Mouse (Mus musculus): Measurements from ENCODE around the gene Polr1e.
"Not testable (repeated sequence)": the region's sequence is repeated elsewhere in the genome, so short reads cannot be mapped to it uniquely, and the experiment has no call there.

The Polr1e gene

GRCm38 (mm10) chr4:45054862-45055261 is 36.5 kb downstream of the Polr1e start:
- no peak for DNase-seq (ENCODE audit: extremely low spot score, low spot score)

- no peak for DNase-seq (ENCODE audit: extremely low spot score, low spot score)
These were observed 37.1 kb downstream of the Polr1e start for GRCm38 (mm10) chr4:45055451-45055850.

- DNase-seq (ENCODE audit: extremely low spot score, low spot score), result not testable (repeated sequence)
These were observed 45.5 kb downstream of the Polr1e start for GRCm38 (mm10) chr4:45063836-45064235.

GRCm38 (mm10) chr4:45064577-45064976 is 46.2 kb downstream of the Polr1e start:
- DNase-seq (ENCODE audit: extremely low spot score, low spot score), result no peak

- no peak for DNase-seq (ENCODE audit: extremely low spot score, low spot score)
These were observed 47.8 kb downstream of the Polr1e start for GRCm38 (mm10) chr4:45066036-45066730.

- no peak for DNase-seq (ENCODE audit: extremely low spot score, low spot score)
These were observed 49.4 kb downstream of the Polr1e start for GRCm38 (mm10) chr4:45067742-45068141.

- DNase-seq (ENCODE audit: extremely low spot score, low spot score), result no peak
These were observed 54.0 kb downstream of the Polr1e start for GRCm38 (mm10) chr4:45072261-45072973.

- no peak for DNase-seq (ENCODE audit: extremely low spot score, low spot score)
These were observed 55.2 kb downstream of the Polr1e start for GRCm38 (mm10) chr4:45073544-45073943.

- not testable (repeated sequence) for DNase-seq (ENCODE audit: extremely low spot score, low spot score)
These were observed 62.7 kb downstream of the Polr1e start for GRCm38 (mm10) chr4:45081041-45081440.

- no peak for DNase-seq (ENCODE audit: extremely low spot score, low spot score)
These were observed 64.6 kb downstream of the Polr1e start for GRCm38 (mm10) chr4:45082951-45083350.

GRCm38 (mm10) chr4:45083487-45083886 is 65.1 kb downstream of the Polr1e start:
- DNase-seq (ENCODE audit: extremely low spot score, low spot score), result peak; percentile 30

GRCm38 (mm10) chr4:45084021-45084894 is 65.9 kb downstream of the Polr1e start, which contains the start of gene Fbxo10:
Gene Fbxo10, minus strand, starts transcription at chr4:45084604.
- peak; percentile 92 for DNase-seq (ENCODE audit: extremely low spot score, low spot score)

GRCm38 (mm10) chr4:45084895-45085290 is 66.5 kb downstream of the Polr1e start:
- no peak for DNase-seq (ENCODE audit: extremely low spot score, low spot score)

Data from neural tube, embryonic 10.5 days (tissue).